Mouse (Mus musculus): ENCODE results near the gene Tldc1.

Gene Tldc1

GRCm38 (mm10) chr8:119801168-119801567, 23.0 kb upstream of the Tldc1 start:
- no peak for DNase-seq (ENCODE audit: low read depth, low spot score)

- DNase-seq (ENCODE audit: low read depth, low spot score): no peak
These were observed 20.7 kb upstream of the Tldc1 start for GRCm38 (mm10) chr8:119798965-119799264.

GRCm38 (mm10) chr8:119798170-119798964, 20.2 kb upstream of the Tldc1 start:
- DNase-seq (ENCODE audit: low read depth, low spot score): peak; percentile 50

GRCm38 (mm10) chr8:119795651-119796050, 17.4 kb upstream of the Tldc1 start:
- DNase-seq (ENCODE audit: low read depth, low spot score): no peak

- no peak for DNase-seq (ENCODE audit: low read depth, low spot score)
These were observed 16.5 kb upstream of the Tldc1 start for GRCm38 (mm10) chr8:119794689-119795088.

GRCm38 (mm10) chr8:119791804-119792704, 13.8 kb upstream of the Tldc1 start:
- no peak for DNase-seq (ENCODE audit: low read depth, low spot score)

GRCm38 (mm10) chr8:119789581-119789980, 11.4 kb upstream of the Tldc1 start:
- no peak for DNase-seq (ENCODE audit: low read depth, low spot score)

GRCm38 (mm10) chr8:119788607-119789381, 10.6 kb upstream of the Tldc1 start:
- DNase-seq (ENCODE audit: low read depth, low spot score): no peak

GRCm38 (mm10) chr8:119787341-119787740, 9.1 kb upstream of the Tldc1 start:
- no peak for DNase-seq (ENCODE audit: low read depth, low spot score)

GRCm38 (mm10) chr8:119786871-119787270, 8.7 kb upstream of the Tldc1 start:
- no peak for DNase-seq (ENCODE audit: low read depth, low spot score)

- DNase-seq (ENCODE audit: low read depth, low spot score): no peak
These were observed 7.7 kb upstream of the Tldc1 start for GRCm38 (mm10) chr8:119785764-119786405.

- DNase-seq (ENCODE audit: low read depth, low spot score): no peak
These were observed 6.5 kb upstream of the Tldc1 start for GRCm38 (mm10) chr8:119784676-119785075.

- no peak for DNase-seq (ENCODE audit: low read depth, low spot score)
These were observed 5.9 kb upstream of the Tldc1 start for GRCm38 (mm10) chr8:119784141-119784574.

GRCm38 (mm10) chr8:119783579-119783978, 5.4 kb upstream of the Tldc1 start:
- DNase-seq (ENCODE audit: low read depth, low spot score): no peak

GRCm38 (mm10) chr8:119782715-119783114, 4.5 kb upstream of the Tldc1 start:
- no peak for DNase-seq (ENCODE audit: low read depth, low spot score)

GRCm38 (mm10) chr8:119781086-119781840, 3.0 kb upstream of the Tldc1 start:
- no peak for DNase-seq (ENCODE audit: low read depth, low spot score)

- no peak for DNase-seq (ENCODE audit: low read depth, low spot score)
These were observed 2.3 kb upstream of the Tldc1 start for GRCm38 (mm10) chr8:119780402-119781049.

GRCm38 (mm10) chr8:119779013-119779737, 959 bp upstream of the Tldc1 start:
- DNase-seq (ENCODE audit: low read depth, low spot score): peak; percentile 81

- no peak for DNase-seq (ENCODE audit: low read depth, low spot score)
These were observed 451 bp downstream of the Tldc1 start for GRCm38 (mm10) chr8:119777765-119778164.
